21 mouse cellular contexts compared by ENCODE assay signal in genomic region chr16:31619675-31620335, GRCm38 (mm10). TPM values are rescaled to one million over a fixed set of nuclear protein-coding genes. Genes with fewer than 3 reads are reported as not detected.
DNase-seq lines count a peak whose midpoint lies in the region; ATAC-seq lines count a peak whose summit lies in the region.
"Had no signal": no experiment of that assay in that cellular context is flagged by ENCODE, and none has a peak within 500 bp of the region (broad histone marks: within the 10 kb centered on the region; RNA-seq: fewer than 3 reads in every experiment).

No protein-coding gene starts in this region.

- DNase-seq in cerebellum, adult 11-12 months, result peak; percentile 46
- no peak for DNase-seq in liver, embryonic 11.5 days (ENCODE audit: low spot score)
- peak; percentile 56 for DNase-seq in cerebellum, adult 8-10 months
- no peak for DNase-seq in ovary, postnatal 36 days (ENCODE audit: low spot score)
- DNase-seq: B cell, adult 2 months; forebrain, postnatal 0 days; left cerebral cortex, postnatal 4 days; lung, postnatal 14 days; right cerebral cortex, postnatal 14 days; thymus, postnatal 25 days had no signal

- no peak for ATAC-seq in cerebellum, adult (ENCODE audit: insufficient number of reproducible peaks, low FRiP score, low TSS enrichment)
- no peak for ATAC-seq in liver, embryonic 12.5 days
- ATAC-seq in liver, embryonic 11.5 days (replicated peaks; ENCODE audit: low FRiP score), result no peak
- ATAC-seq in embryonic facial prominence, embryonic 15.5 days (ENCODE audit: insufficient number of reproducible peaks, low FRiP score, low TSS enrichment, low read depth), result no peak
- no peak for ATAC-seq in heart, embryonic 12.5 days (ENCODE audit: insufficient number of reproducible peaks, low FRiP score)
- ATAC-seq: forebrain, postnatal 0 days; intestine, embryonic 15.5 days had no signal

- H3K9me3 ChIP-seq in liver, embryonic 12.5 days (replicated peaks), result no peaks in the 10 kb centered on the region
- no peaks in the 10 kb centered on the region for H3K9me3 ChIP-seq in liver, embryonic 11.5 days (ENCODE audit: control insufficient read depth, low read length)
- no peaks in the 10 kb centered on the region for H3K9me3 ChIP-seq in embryonic facial prominence, embryonic 15.5 days (replicated peaks)
- no peaks in the 10 kb centered on the region for H3K9me3 ChIP-seq in heart, embryonic 12.5 days (replicated peaks)
- H3K9me3 ChIP-seq: heart, embryonic 10.5 days; intestine, embryonic 15.5 days; kidney, embryonic 15.5 days; liver, embryonic 15.5 days; midbrain, embryonic 10.5 days; neural tube, embryonic 12.5 days had no signal

- H3K36me3 ChIP-seq in liver, embryonic 12.5 days, result no peaks in the 10 kb centered on the region
- H3K36me3 ChIP-seq in liver, embryonic 11.5 days (ENCODE audit: control insufficient read depth, insufficient read depth, low read length), result no peaks in the 10 kb centered on the region
- H3K36me3 ChIP-seq in embryonic facial prominence, embryonic 15.5 days, result no peaks in the 10 kb centered on the region
- H3K36me3 ChIP-seq in heart, embryonic 12.5 days, result no peaks in the 10 kb centered on the region
- H3K36me3 ChIP-seq: heart, embryonic 10.5 days; intestine, embryonic 15.5 days; kidney, embryonic 15.5 days; liver, embryonic 15.5 days; midbrain, embryonic 10.5 days; neural tube, embryonic 12.5 days had no signal

- no peak overlapping the region for H3K9ac ChIP-seq in liver, embryonic 12.5 days
- H3K9ac ChIP-seq in liver, embryonic 11.5 days (ENCODE audit: low read depth, low read length), result no peak overlapping the region
- H3K9ac ChIP-seq in embryonic facial prominence, embryonic 15.5 days, result no peak overlapping the region
- H3K9ac ChIP-seq in heart, embryonic 12.5 days, result no peak overlapping the region
- H3K9ac ChIP-seq: forebrain, postnatal 0 days; hindbrain, embryonic 14.5 days; intestine, embryonic 15.5 days; kidney, embryonic 15.5 days; liver, embryonic 15.5 days; neural tube, embryonic 12.5 days had no signal

- 77% methylated on average over 6 of the region's 6 CpGs for WGBS in liver, embryonic 12.5 days (ENCODE audit: insufficient replicate concordance)
- 87% methylated on average over 6 of the region's 6 CpGs for WGBS in liver, embryonic 11.5 days
- WGBS in embryonic facial prominence, embryonic 15.5 days, result 48% methylated on average over 6 of the region's 6 CpGs
- 84% methylated on average over 6 of the region's 6 CpGs for WGBS in heart, embryonic 12.5 days

- H3K4me1 ChIP-seq in liver, embryonic 12.5 days, result peaks cover 17% of the 10 kb centered on the region
- H3K4me1 ChIP-seq in liver, embryonic 11.5 days (replicated peaks; ENCODE audit: control insufficient read depth, insufficient read depth, low read length), result 0 out of 2 replicates have a peak, but pooled peaks cover 3% of the 10 kb centered on the region
- H3K4me1 ChIP-seq in embryonic facial prominence, embryonic 15.5 days, result peaks cover 32% of the 10 kb centered on the region
- peaks cover 25% of the 10 kb centered on the region; the same call in 1 of the 2 replicates for H3K4me1 ChIP-seq in heart, embryonic 12.5 days (replicated peaks)

- H3K27me3 ChIP-seq in liver, embryonic 12.5 days (replicated peaks), result peaks cover 17% of the 10 kb centered on the region
- H3K27me3 ChIP-seq in liver, embryonic 11.5 days (replicated peaks; ENCODE audit: control insufficient read depth, insufficient read depth, low read length), result no peaks in the 10 kb centered on the region
- H3K27me3 ChIP-seq in embryonic facial prominence, embryonic 15.5 days, result no peaks in the 10 kb centered on the region
- no peaks in the 10 kb centered on the region for H3K27me3 ChIP-seq in heart, embryonic 12.5 days (replicated peaks)
- H3K27me3 ChIP-seq: intestine, embryonic 15.5 days; kidney, embryonic 15.5 days; neural tube, embryonic 12.5 days had no signal

- no peak overlapping the region for H3K4me3 ChIP-seq in liver, embryonic 12.5 days
- H3K4me3 ChIP-seq in liver, embryonic 11.5 days (ENCODE audit: low read depth, low read length), result no peak overlapping the region
- no peak overlapping the region for H3K4me3 ChIP-seq in embryonic facial prominence, embryonic 15.5 days (replicated peaks)
- H3K4me3 ChIP-seq in heart, embryonic 12.5 days, result no peak overlapping the region
- H3K4me3 ChIP-seq: heart, embryonic 10.5 days; intestine, embryonic 15.5 days; kidney, embryonic 15.5 days; liver, embryonic 15.5 days; midbrain, embryonic 10.5 days; neural tube, embryonic 12.5 days had no signal

- no peak overlapping the region for H3K4me2 ChIP-seq in liver, embryonic 12.5 days
- H3K4me2 ChIP-seq in liver, embryonic 11.5 days, result no peak overlapping the region
- H3K4me2 ChIP-seq in embryonic facial prominence, embryonic 15.5 days (replicated peaks), result 0 out of 2 replicates have a peak overlapping the region, but pooled peaks have one; percentile 6
- H3K4me2 ChIP-seq in heart, embryonic 12.5 days, result no peak overlapping the region
- H3K4me2 ChIP-seq: hindbrain, embryonic 14.5 days; intestine, embryonic 15.5 days; kidney, embryonic 15.5 days; liver, embryonic 15.5 days; neural tube, embryonic 12.5 days had no signal

- H3K27ac ChIP-seq in liver, embryonic 12.5 days, result 0 out of 2 replicates have a peak overlapping the region, but pooled peaks have one; percentile 13
- H3K27ac ChIP-seq in liver, embryonic 11.5 days (ENCODE audit: low read depth, low read length), result no peak overlapping the region
- H3K27ac ChIP-seq in embryonic facial prominence, embryonic 15.5 days (replicated peaks), result no peak overlapping the region; the same call in 1 of the 2 replicates
- no peak overlapping the region for H3K27ac ChIP-seq in heart, embryonic 12.5 days (ENCODE audit: poor library complexity, severe bottlenecking)
- H3K27ac ChIP-seq: heart, embryonic 10.5 days; hindbrain, embryonic 14.5 days; intestine, embryonic 15.5 days; kidney, embryonic 15.5 days; liver, embryonic 15.5 days; midbrain, embryonic 10.5 days; neural tube, embryonic 12.5 days had no signal

RNA-seq across cellular contexts. Expression of gene Dlg1, which starts 43.4 kb away (rescaled TPM):
- 19.5 and 20.5 TPM in 2 replicates for polyA plus RNA-seq in liver, embryonic 12.5 days (2016; fragmentation: Nextera tagmentation; extraction: Ambion mirVana)
- polyA plus RNA-seq in liver, embryonic 11.5 days (2014; fragmentation: Nextera tagmentation; extraction: Ambion mirVana), result 25.2 and 25.3 TPM in 2 replicates
- polyA plus RNA-seq in embryonic facial prominence, embryonic 15.5 days (2015; fragmentation: Nextera tagmentation; extraction: Ambion mirVana), result 30.8 and 32.1 TPM in 2 replicates
- 21.9 and 24.4 TPM in 2 replicates for polyA plus RNA-seq in heart, embryonic 12.5 days (2016; fragmentation: Nextera tagmentation; extraction: Ambion mirVana)

Comparison
In these comparisons a context has a peak if more than half of its experiments do, and no peak if none do; other contexts are left out.
1. DNase-seq: peak in cerebellum, adult 11-12 months (single experiment) and cerebellum, adult 8-10 months (single experiment); none in liver, embryonic 11.5 days (single experiment) and ovary, postnatal 36 days (single experiment).